Mouse (Mus musculus) ES-E14 (cell line): ENCODE results near the gene Tex261.

Experiments
- MAFK ChIP-seq: IDR thresholded peaks from 2 replicates; pipeline ENCODE4 v1.6.1; 2014; ENCODE audit warnings: mild to moderate bottlenecking, low read depth, low read length, inconsistent platforms; ENCODE audit not compliant: insufficient read depth
- ZC3H11A ChIP-seq: IDR thresholded peaks from 2 replicates; pipeline ENCODE4 v1.6.1; 2012; ENCODE audit warnings: low read depth, mild to moderate bottlenecking, inconsistent platforms, low read length, borderline replicate concordance

DNA sequence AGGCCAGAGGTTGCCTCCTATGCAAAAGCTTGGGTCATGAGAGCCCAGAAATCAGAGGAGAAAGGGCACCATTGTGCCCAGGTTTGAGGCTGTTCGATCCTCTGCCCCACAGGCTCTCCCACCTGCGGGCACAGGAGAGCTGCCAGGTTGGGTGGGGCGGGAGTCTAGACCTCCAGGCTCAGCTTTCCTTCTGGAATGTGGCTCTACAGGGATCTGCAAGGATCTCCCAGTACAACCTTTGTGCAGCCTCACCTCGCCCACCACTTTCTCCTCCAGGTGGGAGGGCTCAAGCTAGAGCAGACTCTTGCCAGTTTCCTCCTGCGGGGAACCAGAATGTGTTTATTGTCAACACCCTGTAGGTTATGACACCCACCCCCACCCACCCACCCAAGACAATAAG is 31.1 kb downstream of the Tex261 start:
- TF ChIP-seq MAFK, result no peak
- no peak for TF ChIP-seq ZC3H11A
